Mouse (Mus musculus) myocyte (in vitro differentiated cells): Measurements from ENCODE around the gene C2cd2. TPM values are rescaled to one million over a fixed set of nuclear protein-coding genes. Genes with fewer than 3 reads are reported as not detected.

Experiments used
- H3K27me3 ChIP-seq: one replicate; pipeline ENCODE4 v1.6.1; 2011; ENCODE audit not compliant: control insufficient read depth, insufficient read depth, insufficient read length
- H3K36me3 ChIP-seq: one replicate; pipeline ENCODE4 v1.6.1; 2011; ENCODE audit not compliant: control insufficient read depth, insufficient read depth
- H3K4me2 ChIP-seq: one replicate; pipeline ENCODE4 v1.6.1; 2011; ENCODE audit warnings: low read depth, control low read depth
- H3K4me3 ChIP-seq: one replicate; pipeline ENCODE4 v1.5.1; 2011; ENCODE audit warnings: mild to moderate bottlenecking, control low read depth, moderate library complexity
- H3K79me2 ChIP-seq: one replicate; pipeline ENCODE4 v1.6.1; 2011; ENCODE audit not compliant: control insufficient read depth, insufficient read depth
- H3ac ChIP-seq: one replicate; pipeline ENCODE4 v1.6.1; 2011; ENCODE audit not compliant: control insufficient read depth, insufficient read length
- CEBPB ChIP-seq: IDR thresholded peaks from 2 replicates; pipeline ENCODE4 v1.6.1; 2011; ENCODE audit warnings: mild to moderate bottlenecking, moderate library complexity; ENCODE audit not compliant: poor library complexity, insufficient read depth, severe bottlenecking
- E2F4 ChIP-seq: IDR thresholded peaks from one replicate; pipeline ENCODE4 v1.6.1; 2011; ENCODE audit warnings: mild to moderate bottlenecking, control low read depth, moderate library complexity; ENCODE audit not compliant: insufficient read depth
- MAX ChIP-seq: IDR thresholded peaks from one replicate; pipeline ENCODE4 v1.6.1; 2011; ENCODE audit warnings: low read depth, mild to moderate bottlenecking, control low read depth
- MYOD1 ChIP-seq, 3 experiments: IDR thresholded peaks; one replicate each; pipeline ENCODE4 v1.6.1; 2011; ENCODE audit warnings: control low read depth in 2 of 3, low read depth in 2 of 3, mild to moderate bottlenecking in 2 of 3, moderate library complexity in 1 of 3; ENCODE audit not compliant: insufficient read length in 2 of 3, control insufficient read depth in 1 of 3
- MYOG ChIP-seq, 3 experiments: IDR thresholded peaks; one replicate each; pipeline ENCODE4 v1.6.1; 2011; ENCODE audit warnings: control low read depth in 2 of 3, low read depth in 2 of 3, mild to moderate bottlenecking in 2 of 3; ENCODE audit not compliant: insufficient read length in 2 of 3, control insufficient read depth in 1 of 3, insufficient read depth in 1 of 3
- POLR2A ChIP-seq: IDR thresholded peaks from one replicate; pipeline ENCODE4 v1.6.1; 2011; ENCODE audit warnings: low read depth, mild to moderate bottlenecking, control low read depth, moderate library complexity; ENCODE audit not compliant: insufficient read length
- POLR2AphosphoS2 ChIP-seq: IDR thresholded peaks from one replicate; pipeline ENCODE4 v1.6.1; 2011; ENCODE audit warnings: low read depth, control low read depth; ENCODE audit not compliant: insufficient read length
- REST ChIP-seq: IDR thresholded peaks from one replicate; pipeline ENCODE4 v1.6.1; 2011; ENCODE audit warnings: mild to moderate bottlenecking, control low read depth, moderate library complexity; ENCODE audit not compliant: insufficient read depth, insufficient read length
- SRF ChIP-seq: IDR thresholded peaks from one replicate; pipeline ENCODE4 v1.6.1; 2011; ENCODE audit warnings: low read depth; ENCODE audit not compliant: control insufficient read depth, insufficient read length
- TCF12 ChIP-seq: IDR thresholded peaks from one replicate; pipeline ENCODE4 v1.6.1; 2011; ENCODE audit warnings: mild to moderate bottlenecking, control low read depth; ENCODE audit not compliant: poor library complexity, insufficient read depth, severe bottlenecking
- TCF3 ChIP-seq: IDR thresholded peaks from one replicate; pipeline ENCODE4 v1.6.1; 2011; ENCODE audit warnings: low read depth, control low read depth; ENCODE audit not compliant: insufficient read length
- USF1 ChIP-seq: IDR thresholded peaks from one replicate; pipeline ENCODE4 v1.6.1; 2011; ENCODE audit warnings: low read depth, mild to moderate bottlenecking, control low read depth, moderate library complexity
- polyA plus RNA-seq: library from polyadenylated mRNA; unstranded; fragments of >200 nt; fragmentation: generic; extraction: Trizol; gene quantifications from one replicate; pipeline ENCODE4 v1.2.1, GENCODE M21; 2012; ENCODE audit warnings: missing spikeins

The C2cd2 gene
- polyA plus RNA-seq, 1 experiment = 4.9 TPM

DNA sequence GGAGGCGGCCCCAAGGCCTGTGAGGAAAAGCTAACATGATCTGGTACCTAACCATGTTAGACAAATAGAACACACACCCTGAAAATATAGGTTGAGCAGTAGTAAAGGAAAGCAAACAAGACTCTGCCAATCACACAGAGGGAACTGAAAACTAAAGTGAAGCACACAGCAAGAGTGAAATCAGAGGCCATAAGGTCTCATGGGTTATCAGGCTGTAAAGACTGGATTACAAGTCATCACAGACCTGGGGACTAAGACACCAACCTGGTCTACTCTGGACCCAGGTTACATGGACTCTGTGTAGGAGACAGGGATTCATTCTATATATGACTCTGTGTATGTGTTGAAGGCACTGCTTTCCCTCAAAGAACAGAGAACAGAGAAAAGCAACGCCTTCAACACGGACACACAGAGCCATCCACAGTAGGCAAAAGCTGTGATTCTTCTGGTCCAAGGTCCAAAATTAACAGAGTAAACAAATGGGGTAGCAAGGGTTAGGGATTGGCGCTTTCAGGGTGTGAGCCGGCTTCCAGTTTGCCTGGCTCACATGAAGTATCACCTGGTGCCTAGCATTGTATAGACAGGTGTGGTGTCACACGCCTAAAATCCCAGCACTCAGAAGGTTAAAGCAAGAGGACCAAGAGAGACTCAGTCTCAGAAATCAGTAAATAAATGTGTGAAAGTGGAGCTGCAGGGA lies 138.9 kb downstream of the C2cd2 start:
- Histone ChIP-seq H3K79me2 (no peaks in the 10 kb centered on the region), H3K36me3 (peaks cover 33% of the 10 kb centered on the region), H3ac (no peak overlapping the region), H3K4me3 (no peak overlapping the region), H3K4me2 (no peak overlapping the region), H3K27me3 (no peaks in the 10 kb centered on the region)
- TF ChIP-seq USF1 = no peak
- TF ChIP-seq E2F4 = no peak
- TF ChIP-seq TCF3 = no peak
- no peak for TF ChIP-seq POLR2AphosphoS2

DNA sequence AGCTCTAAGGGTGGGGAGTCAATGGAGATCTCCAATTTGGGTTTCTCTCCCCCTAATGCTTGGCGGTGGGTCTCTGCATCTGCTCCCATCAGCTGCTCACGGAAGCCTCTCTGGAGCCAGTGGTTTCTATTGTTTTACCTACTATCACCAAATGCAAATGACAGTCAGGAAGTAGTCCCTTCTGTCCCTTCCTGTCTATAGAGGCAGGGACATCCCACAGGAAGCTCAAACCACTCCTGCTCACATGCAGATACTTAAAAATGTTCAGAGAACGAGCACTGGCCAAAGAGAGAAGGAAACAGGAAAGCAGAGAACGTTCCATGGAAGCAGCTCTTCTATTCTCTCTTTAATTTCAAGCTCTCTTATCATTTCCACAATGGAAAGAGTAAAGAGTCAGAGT lies 142.9 kb downstream of the C2cd2 start:
- peaks cover 35% of the 10 kb centered on the region for H3K36me3 ChIP-seq

GRCm38 (mm10) chr16:97817414-97817813 lies 145.0 kb downstream of the C2cd2 start:
- no peak for TF ChIP-seq E2F4
- TF ChIP-seq SRF = no peak
- TF ChIP-seq MYOD1 (IDR thresholded peaks at IDR 0.05; ENCODE audit: control insufficient read depth in 1 of 3, insufficient read length in 2 of 3, low read depth in 2 of 3) = no peak
- no peak for TF ChIP-seq POLR2AphosphoS2
- TF ChIP-seq TCF12 = no peak
- H3K79me2 ChIP-seq = no peaks in the 10 kb centered on the region
- peaks cover 29% of the 10 kb centered on the region for H3K36me3 ChIP-seq
- no peak overlapping the region for H3K4me3 ChIP-seq
- H3ac ChIP-seq = no peak overlapping the region
- no peaks in the 10 kb centered on the region for H3K27me3 ChIP-seq
- no peak overlapping the region for H3K4me2 ChIP-seq

More for the DNA sequence above, 142.9 kb downstream of the C2cd2 start:
- Histone ChIP-seq H3ac (no peak overlapping the region), H3K4me2 (no peak overlapping the region), H3K4me3 (no peak overlapping the region), H3K27me3 (no peaks in the 10 kb centered on the region), H3K79me2 (no peaks in the 10 kb centered on the region)
- TF ChIP-seq MAX = no peak
- no peak for TF ChIP-seq POLR2AphosphoS2
- TF ChIP-seq POLR2A = no peak
- no peak for TF ChIP-seq TCF3
- no peak for TF ChIP-seq SRF
- no peak for TF ChIP-seq TCF12
- no peak for TF ChIP-seq USF1

DNA sequence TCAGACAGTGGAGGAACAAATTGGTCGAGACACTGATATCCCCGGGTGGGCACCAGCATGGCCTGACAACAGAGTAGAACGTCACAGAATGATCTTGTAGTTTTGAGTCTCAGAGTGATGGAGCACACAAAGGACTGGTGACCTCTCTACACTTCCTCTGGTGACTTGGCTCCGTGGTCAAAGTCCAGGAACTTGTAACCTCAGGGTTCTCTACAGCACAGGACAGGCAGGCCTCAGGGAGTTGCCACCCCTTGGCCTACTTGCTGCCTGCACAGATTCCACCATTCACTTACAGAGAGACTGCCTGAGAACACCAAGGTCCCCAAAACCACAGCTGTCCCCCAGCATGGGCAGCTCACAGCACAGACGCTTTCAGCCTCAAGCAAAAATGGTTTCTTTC lies 147.1 kb downstream of the C2cd2 start:
- TF ChIP-seq USF1 = no peak
- TF ChIP-seq TCF3 = no peak
- no peak for TF ChIP-seq REST
- no peak for TF ChIP-seq TCF12
- TF ChIP-seq E2F4 = no peak
- no peak for TF ChIP-seq CEBPB
- no peak for TF ChIP-seq SRF
- no peak for TF ChIP-seq POLR2A
- no peak for TF ChIP-seq MAX
- no peak for TF ChIP-seq POLR2AphosphoS2
- no peak for TF ChIP-seq MYOG (IDR thresholded peaks at IDR 0.05; ENCODE audit: control insufficient read depth in 1 of 3, insufficient read depth in 1 of 3, insufficient read length in 2 of 3, low read depth in 2 of 3)
- TF ChIP-seq MYOD1 (IDR thresholded peaks at IDR 0.05; ENCODE audit: control insufficient read depth in 1 of 3, insufficient read length in 2 of 3, low read depth in 2 of 3) = no peak
- peaks cover 35% of the 10 kb centered on the region for H3K36me3 ChIP-seq

GRCm38 (mm10) chr16:97814060-97814459 lies 148.3 kb downstream of the C2cd2 start:
- Histone ChIP-seq H3K27me3 (no peaks in the 10 kb centered on the region), H3ac (no peak overlapping the region), H3K4me3 (no peak overlapping the region), H3K36me3 (peaks cover 31% of the 10 kb centered on the region), H3K79me2 (no peaks in the 10 kb centered on the region), H3K4me2 (no peak overlapping the region)
- TF ChIP-seq MYOG (IDR thresholded peaks at IDR 0.05; ENCODE audit: control insufficient read depth in 1 of 3, insufficient read depth in 1 of 3, insufficient read length in 2 of 3, low read depth in 2 of 3) (no peak), TCF12 (no peak), E2F4 (no peak), MYOD1 (IDR thresholded peaks at IDR 0.05; ENCODE audit: control insufficient read depth in 1 of 3, insufficient read length in 2 of 3, low read depth in 2 of 3) (no peak), REST (no peak), CEBPB (no peak), SRF (no peak), TCF3 (no peak)

More for the DNA sequence above, 147.1 kb downstream of the C2cd2 start:
- no peak overlapping the region for H3ac ChIP-seq
- H3K4me3 ChIP-seq = no peak overlapping the region
- no peaks in the 10 kb centered on the region for H3K27me3 ChIP-seq
- H3K79me2 ChIP-seq = no peaks in the 10 kb centered on the region
- no peak overlapping the region for H3K4me2 ChIP-seq
